Mouse (Mus musculus) limb, embryonic 12.5 days (tissue): Measurements from ENCODE around the gene Nfil3. TPM values are rescaled to one million over a fixed set of nuclear protein-coding genes. Genes with fewer than 3 reads are reported as not detected.

Source experiments
- ATAC-seq: fragments of 200-750 bp; cut with Nextera tagmentation; 2 replicates; pipeline ENCODE4 v1.8.0; 2017; ENCODE audit warnings: low read depth, moderate TSS enrichment; ENCODE audit not compliant: insufficient number of reproducible peaks, insufficient read depth, low FRiP score, low TSS enrichment
- H3K27ac ChIP-seq: fragments of 300-500 bp; sonication (generic); 2 replicates; pipeline ENCODE4 v1.5.1; 2016; ENCODE audit warnings: mild to moderate bottlenecking, moderate library complexity
- H3K27me3 ChIP-seq: fragments of 300-500 bp; sonication (generic); 2 replicates; pipeline ENCODE4 v1.6.1; 2016; ENCODE audit warnings: mild to moderate bottlenecking, moderate library complexity
- H3K36me3 ChIP-seq: fragments of 300-500 bp; sonication (generic); 2 replicates; pipeline ENCODE4 v1.6.1; 2016; ENCODE audit warnings: mild to moderate bottlenecking, moderate library complexity
- H3K4me1 ChIP-seq: fragments of 300-500 bp; sonication (generic); replicated peaks from 2 replicates; pipeline ENCODE4 v1.6.1; 2016
- H3K4me2 ChIP-seq: fragments of 300-500 bp; sonication (generic); 2 replicates; pipeline ENCODE4 v1.6.1; 2016; ENCODE audit warnings: mild to moderate bottlenecking, moderate library complexity
- H3K4me3 ChIP-seq: fragments of 300-500 bp; sonication (generic); replicated peaks from 2 replicates; pipeline ENCODE4 v1.5.1; 2016; ENCODE audit warnings: mild to moderate bottlenecking
- H3K9ac ChIP-seq: fragments of 300-500 bp; sonication (generic); replicated peaks from 2 replicates; pipeline ENCODE4 v1.6.1; 2016; ENCODE audit warnings: mild to moderate bottlenecking, moderate library complexity
- H3K9me3 ChIP-seq: fragments of 300-500 bp; sonication (generic); 2 replicates; pipeline ENCODE4 v1.6.1; 2016; ENCODE audit warnings: mild to moderate bottlenecking, moderate library complexity
- WGBS: fragments of 180-500 bp; shearing (Covaris S2); methylation state at CpG from one replicate; pipeline ENCODE4 v1.1.7; 2016; 5-methylcytosine and 5-hydroxymethylcytosine counted together
- polyA plus RNA-seq: library from polyadenylated mRNA; unstranded; fragments of >200 nt; fragmentation: Nextera tagmentation; extraction: Ambion mirVana; gene quantifications from 2 replicates; pipeline ENCODE4 v1.2.1, GENCODE M21; 2016

The Nfil3 gene
- polyA plus RNA-seq, 1 experiment from 2014 or later = 31.6 TPM

DNA sequence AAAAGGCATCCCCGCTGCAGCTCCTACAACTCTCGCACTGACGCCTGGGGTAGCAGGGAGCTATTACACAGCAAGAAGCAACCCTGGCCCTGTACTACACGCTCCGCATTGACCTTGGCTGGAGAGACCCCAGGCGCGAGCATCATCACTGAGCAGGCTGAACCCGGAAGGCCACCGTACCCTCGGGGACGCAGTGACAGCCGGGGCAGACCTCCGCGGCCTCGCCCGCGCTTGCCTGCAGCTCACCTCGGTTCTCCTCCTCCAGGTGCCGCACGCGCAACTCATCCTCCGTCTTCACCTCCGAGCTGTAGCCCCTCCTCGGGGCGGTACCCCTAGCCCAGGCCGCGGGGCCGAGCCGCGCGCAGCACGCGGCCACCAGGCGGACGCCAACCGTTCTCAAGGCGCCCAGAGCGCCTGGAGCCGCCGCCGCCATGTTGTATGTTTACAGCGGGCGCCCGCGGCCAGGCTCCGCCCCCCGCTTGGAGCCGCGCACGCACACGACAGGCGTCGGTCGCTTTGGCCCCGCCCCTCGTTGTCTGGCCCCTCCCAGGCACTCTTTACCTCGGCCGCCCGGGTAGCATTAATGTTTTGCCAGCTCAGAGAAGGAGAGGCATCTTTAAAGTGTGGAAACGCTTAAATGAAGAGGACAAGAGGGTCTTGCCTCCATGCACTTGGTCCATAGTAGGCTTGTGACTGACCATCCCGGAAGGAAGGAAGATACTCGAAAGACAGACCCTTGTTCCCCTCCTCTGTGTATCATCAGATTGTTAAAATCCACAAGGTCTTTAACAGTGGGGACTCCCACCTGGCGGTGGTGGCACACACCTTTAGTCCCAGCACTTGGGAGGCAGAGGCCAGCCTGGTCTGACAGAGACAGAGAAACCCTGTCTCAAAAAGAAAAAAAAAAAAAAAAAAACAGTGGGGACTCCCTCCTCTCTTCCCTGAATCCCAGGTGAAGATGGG lies 51.4 kb downstream of the Nfil3 start, which contains the start of gene Auh:
Gene Auh (minus strand): TSS at position 473 of the 963 bp plus-strand sequence.
- peak within 1 kb of the TSS; percentile 67 for H3K4me2 ChIP-seq
- H3K9ac ChIP-seq = peak within 1 kb of the TSS; percentile 81
- H3K4me1 ChIP-seq = peaks cover 21% of the 10 kb centered on the region
- peak; percentile 93 for ATAC-seq
- H3K27me3 ChIP-seq = no peaks in the 10 kb centered on the region
- peak within 1 kb of the TSS; percentile 82 for H3K4me3 ChIP-seq
- H3K9me3 ChIP-seq = no peaks in the 10 kb centered on the region
- H3K36me3 ChIP-seq = no peaks in the 10 kb centered on the region
- H3K27ac ChIP-seq = peak within 1 kb of the TSS; percentile 82
- under 1% methylated on average over 63 of the region's 63 CpGs for WGBS

GRCm38 (mm10) chr13:52928392-52928791 lies 52.5 kb downstream of the Nfil3 start:
- Histone ChIP-seq H3K4me3 (peak overlapping the region; percentile 82), H3K4me1 (peaks cover 21% of the 10 kb centered on the region), H3K36me3 (no peaks in the 10 kb centered on the region), H3K4me2 (peak overlapping the region; percentile 67), H3K27ac (no peak overlapping the region), H3K9me3 (no peaks in the 10 kb centered on the region), H3K9ac (peak overlapping the region; percentile 81; the same call in 1 of the 2 replicates), H3K27me3 (no peaks in the 10 kb centered on the region)
- WGBS = 74% methylated on average over 9 of the region's 9 CpGs
- ATAC-seq = no peak

DNA sequence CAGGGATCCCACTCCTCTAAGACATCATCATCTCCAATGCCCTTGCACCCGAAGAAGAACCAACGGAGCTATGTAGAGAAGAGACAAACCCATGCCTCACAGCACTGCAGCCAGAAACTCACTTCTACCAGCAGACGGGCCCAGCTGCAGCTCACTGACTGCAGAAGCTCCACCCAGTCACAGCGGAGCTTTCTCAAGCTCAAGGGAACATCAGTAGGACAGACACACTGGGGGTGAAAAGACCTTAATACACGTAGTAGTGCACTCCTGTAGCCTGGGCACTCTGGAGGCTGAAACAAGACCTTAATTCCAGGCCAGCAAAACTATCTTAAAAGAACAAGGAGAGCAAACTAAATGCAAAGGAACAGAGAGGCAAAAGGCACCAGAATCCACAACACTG lies 56.4 kb downstream of the Nfil3 start:
- H3K4me3 ChIP-seq = no peak overlapping the region
- ATAC-seq = no peak
- H3K4me2 ChIP-seq = no peak overlapping the region
- no peaks in the 10 kb centered on the region for H3K36me3 ChIP-seq
- no peak overlapping the region for H3K9ac ChIP-seq
- 83% methylated on average over 5 of the region's 5 CpGs for WGBS
- no peaks in the 10 kb centered on the region for H3K27me3 ChIP-seq
- no peak overlapping the region for H3K27ac ChIP-seq
- H3K9me3 ChIP-seq = no peaks in the 10 kb centered on the region
- H3K4me1 ChIP-seq = peaks cover 13% of the 10 kb centered on the region

DNA sequence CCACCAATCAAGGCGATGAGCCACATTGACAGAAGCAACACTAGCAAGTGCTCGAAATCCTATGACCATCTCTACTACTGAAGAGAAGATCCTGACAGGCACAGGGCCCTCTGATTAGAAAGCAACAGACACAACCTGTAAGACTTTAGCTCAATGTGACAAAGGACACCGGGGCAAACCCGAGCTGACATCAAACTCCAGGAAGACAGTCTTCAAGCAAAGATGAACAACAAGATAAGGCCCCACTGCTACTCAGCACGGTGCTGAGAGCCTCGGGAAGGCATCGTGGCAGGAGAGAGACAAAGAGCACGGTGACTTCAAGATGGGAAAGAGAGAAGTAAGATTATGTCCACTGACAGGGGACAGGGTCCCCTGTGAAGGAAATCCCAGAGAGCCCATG lies 58.9 kb downstream of the Nfil3 start:
- Histone ChIP-seq H3K4me3 (no peak overlapping the region), H3K9ac (no peak overlapping the region), H3K36me3 (no peaks in the 10 kb centered on the region), H3K4me1 (peaks cover 16% of the 10 kb centered on the region), H3K4me2 (no peak overlapping the region), H3K27me3 (no peaks in the 10 kb centered on the region), H3K27ac (no peak overlapping the region), H3K9me3 (no peaks in the 10 kb centered on the region)
- no peak for ATAC-seq
- WGBS = 85% methylated on average over 8 of the region's 8 CpGs

DNA sequence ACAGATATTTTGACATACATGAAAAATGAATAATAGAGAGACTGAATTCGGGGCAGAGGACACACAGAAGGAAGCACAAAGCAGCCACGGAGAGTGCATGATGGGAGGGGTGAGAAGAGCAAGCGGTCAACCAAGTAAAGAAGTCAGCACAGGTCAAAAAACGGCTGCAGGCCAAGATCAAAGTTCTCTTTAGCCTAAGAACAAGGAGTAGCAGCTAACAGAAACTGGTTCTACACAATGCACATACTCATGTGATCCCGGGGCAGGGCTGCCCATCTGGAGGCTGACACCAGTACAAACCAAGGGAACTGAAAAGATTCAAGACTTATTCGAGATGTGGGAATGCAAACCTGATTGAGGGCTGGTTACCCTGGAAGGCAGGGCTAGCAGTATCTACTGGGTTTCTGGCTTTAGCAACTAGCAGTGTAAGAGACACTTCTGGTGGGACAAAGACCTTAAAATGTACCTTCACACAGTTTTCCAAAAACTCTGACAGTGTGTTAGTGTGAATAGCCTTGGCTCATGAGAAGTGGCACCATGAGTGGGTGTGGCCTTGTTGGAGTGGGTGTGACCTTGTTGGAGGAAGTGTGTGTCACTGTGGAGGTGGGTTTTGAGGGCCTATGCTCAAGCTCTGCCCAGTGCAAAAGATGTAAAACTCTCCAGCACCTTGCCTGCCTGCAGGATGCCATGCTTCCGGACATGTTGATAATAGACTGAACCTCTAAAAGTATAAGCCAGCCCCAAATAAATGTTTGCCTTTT lies 59.6 kb downstream of the Nfil3 start:
- no peak overlapping the region for H3K9ac ChIP-seq
- no peak for ATAC-seq
- no peak overlapping the region for H3K4me2 ChIP-seq
- WGBS = 83% methylated on average over 7 of the region's 7 CpGs
- H3K4me1 ChIP-seq = peaks cover 20% of the 10 kb centered on the region
- no peak overlapping the region for H3K4me3 ChIP-seq
- no peaks in the 10 kb centered on the region for H3K9me3 ChIP-seq
- H3K36me3 ChIP-seq = no peaks in the 10 kb centered on the region
- no peaks in the 10 kb centered on the region for H3K27me3 ChIP-seq
- no peak overlapping the region for H3K27ac ChIP-seq

DNA sequence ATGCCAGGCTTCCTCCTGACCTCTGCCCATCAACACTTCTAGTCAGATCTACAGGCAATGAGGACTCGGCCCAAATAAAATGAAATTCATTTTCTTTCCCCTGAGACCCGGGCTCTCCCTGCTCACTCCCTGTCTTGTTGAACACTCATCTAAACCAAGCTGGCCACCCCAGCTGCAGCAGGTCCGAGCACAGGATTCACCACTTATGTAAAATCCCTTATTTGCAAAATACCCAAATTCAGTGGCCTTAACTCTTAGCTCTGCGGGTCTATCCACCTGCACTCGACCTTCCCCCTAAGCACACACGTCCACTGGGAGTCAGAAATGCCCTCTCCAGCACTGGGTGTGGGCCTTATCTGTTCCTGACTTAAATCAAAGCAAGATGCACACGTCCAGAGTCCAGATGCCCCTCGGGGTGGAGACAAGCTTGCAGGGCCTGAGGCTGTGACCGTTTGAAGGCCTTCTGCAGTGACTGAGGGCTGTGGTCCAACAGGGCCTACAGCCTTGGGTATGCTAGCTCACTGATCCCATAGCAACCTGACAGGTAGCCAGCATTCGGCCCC lies 61.0 kb downstream of the Nfil3 start:
- Histone ChIP-seq H3K4me1 (peaks cover 28% of the 10 kb centered on the region), H3K36me3 (no peaks in the 10 kb centered on the region), H3K9ac (no peak overlapping the region), H3K9me3 (no peaks in the 10 kb centered on the region), H3K4me2 (no peak overlapping the region), H3K27me3 (no peaks in the 10 kb centered on the region), H3K4me3 (no peak overlapping the region), H3K27ac (no peak overlapping the region)
- no peak for ATAC-seq
- WGBS = 76% methylated on average over 10 of the region's 10 CpGs

GRCm38 (mm10) chr13:52918333-52918732 lies 62.5 kb downstream of the Nfil3 start:
- H3K27me3 ChIP-seq = no peaks in the 10 kb centered on the region
- no peak overlapping the region for H3K4me2 ChIP-seq
- ATAC-seq = no peak
- no peak overlapping the region for H3K4me3 ChIP-seq
- H3K36me3 ChIP-seq = no peaks in the 10 kb centered on the region
- no peak overlapping the region for H3K27ac ChIP-seq
- no peak overlapping the region for H3K9ac ChIP-seq
- H3K4me1 ChIP-seq = peaks cover 41% of the 10 kb centered on the region
- WGBS = 77% methylated on average over 5 of the region's 5 CpGs
- no peaks in the 10 kb centered on the region for H3K9me3 ChIP-seq

Other genes starting within 250 kb of the Nfil3 start
- gene Auh, start 51.4 kb downstream of the Nfil3 start, polyA plus RNA-seq = 40.8 and 41.0 TPM in 2 replicates